Mouse (Mus musculus) heart, adult 9 months (tissue): Measurements from ENCODE around the gene Pcyt1a.
"Not testable (repeated sequence)": the region's sequence is repeated elsewhere in the genome, so short reads cannot be mapped to it uniquely, and the experiment has no call there.

Experiments
- DNase-seq, 2 experiments: peaks; one replicate each; pipeline ENCODE4 v3.0.0; 2022; ENCODE audit warnings: low spot score in 2 of 2

Pcyt1a gene

GRCm38 (mm10) chr16:32472276-32473015, 41.7 kb downstream of the Pcyt1a start:
- no peak for DNase-seq

GRCm38 (mm10) chr16:32477315-32477714, 46.6 kb downstream of the Pcyt1a start:
- DNase-seq = peak; percentile 9 to 15

- DNase-seq = no peak
These were observed 48.7 kb downstream of the Pcyt1a start for GRCm38 (mm10) chr16:32479415-32479814.

- no peak for DNase-seq
These were observed 53.7 kb downstream of the Pcyt1a start for GRCm38 (mm10) chr16:32484431-32484871.

- no peak for DNase-seq
These were observed 54.5 kb downstream of the Pcyt1a start for GRCm38 (mm10) chr16:32485209-32485608.

GRCm38 (mm10) chr16:32486046-32486445, 55.3 kb downstream of the Pcyt1a start:
- DNase-seq = no peak

GRCm38 (mm10) chr16:32487234-32488111, 56.8 kb downstream of the Pcyt1a start, which contains the start of gene Slc51a:
Gene Slc51a (minus strand): TSS chr16:32487879.
- no peak for DNase-seq

- no peak for DNase-seq
These were observed 58.2 kb downstream of the Pcyt1a start for GRCm38 (mm10) chr16:32488939-32489338.

- not testable (repeated sequence) for DNase-seq
These were observed 63.6 kb downstream of the Pcyt1a start for GRCm38 (mm10) chr16:32494371-32494770.

- no peak for DNase-seq
These were observed 65.2 kb downstream of the Pcyt1a start, which contains the start of gene Zdhhc19 for GRCm38 (mm10) chr16:32495965-32496364. Gene Zdhhc19 (plus strand): TSS chr16:32496265.

GRCm38 (mm10) chr16:32498996-32499395, 68.3 kb downstream of the Pcyt1a start:
- no peak for DNase-seq

- DNase-seq = peak; percentile 46 to 66
These were observed 68.8 kb downstream of the Pcyt1a start for GRCm38 (mm10) chr16:32499430-32500037.

- DNase-seq = no peak
These were observed 70.7 kb downstream of the Pcyt1a start for GRCm38 (mm10) chr16:32501459-32501858.

GRCm38 (mm10) chr16:32502621-32503335, 72.1 kb downstream of the Pcyt1a start:
- DNase-seq = no peak

- DNase-seq = no peak
These were observed 72.9 kb downstream of the Pcyt1a start for GRCm38 (mm10) chr16:32503633-32504032.

GRCm38 (mm10) chr16:32506298-32506697, 75.6 kb downstream of the Pcyt1a start:
- DNase-seq = no peak

- DNase-seq = no peak
These were observed 76.1 kb downstream of the Pcyt1a start for GRCm38 (mm10) chr16:32506868-32507267.

- DNase-seq = peak; percentile 15 to 21
These were observed 76.7 kb downstream of the Pcyt1a start for GRCm38 (mm10) chr16:32507407-32507806.

GRCm38 (mm10) chr16:32508035-32508434, 77.3 kb downstream of the Pcyt1a start:
- DNase-seq = no peak

GRCm38 (mm10) chr16:32508506-32509065, 77.9 kb downstream of the Pcyt1a start:
- DNase-seq = no peak
